Mouse (Mus musculus): ENCODE data around the gene Zfand2a. TPM values are rescaled to one million over a fixed set of nuclear protein-coding genes. Genes with fewer than 3 reads are reported as not detected.
A peak's percentile ranks its signal among the peaks of the same experiment; 100 is the strongest.

Zfand2a gene
- polyA plus RNA-seq, 1 experiment from 2014 or later, result 14.2 TPM

DNA sequence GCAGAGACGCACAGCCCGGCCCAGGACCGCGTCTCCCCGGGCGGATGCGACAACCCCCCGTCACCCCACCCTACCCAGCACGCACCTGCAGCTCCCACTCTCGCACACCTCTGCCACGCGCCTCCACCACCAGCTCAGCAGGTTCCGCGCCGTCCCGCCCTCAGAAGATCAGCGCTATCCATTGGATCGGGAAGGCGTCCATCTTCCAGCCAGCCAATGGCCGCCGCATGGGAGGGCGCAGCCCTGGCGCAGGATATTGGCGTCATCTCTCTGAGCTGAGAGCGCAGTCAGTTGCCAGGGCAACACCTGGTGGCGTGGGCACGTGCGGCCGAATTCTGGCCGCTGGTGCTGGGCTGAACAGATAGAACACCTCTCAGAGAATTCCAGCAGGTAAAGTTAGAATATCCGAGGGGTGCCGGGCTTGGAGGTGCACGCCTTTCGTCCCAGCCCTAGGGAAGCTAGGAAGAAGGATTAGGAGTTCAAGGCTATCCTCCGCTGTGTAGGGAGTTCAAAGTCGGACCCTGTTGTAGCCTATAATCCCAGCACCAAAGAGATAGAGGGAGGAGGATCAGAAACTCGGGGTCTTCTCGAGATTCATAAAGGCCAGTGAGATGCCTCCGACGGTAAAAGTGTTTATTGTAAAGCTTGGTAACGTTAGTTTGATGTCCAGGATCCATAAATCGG lies 23.8 kb downstream of the Zfand2a start, which contains the start of gene 3110082I17Rik:
TSS of gene 3110082I17Rik (minus strand) at position 144 of the 684 bp plus-strand sequence.
- peak; percentile 99 for ATAC-seq (replicated peaks)
- no peaks in the 10 kb centered on the region for H3K36me3 ChIP-seq
- no peaks in the 10 kb centered on the region for H3K9me3 ChIP-seq
- H3K27me3 ChIP-seq, result no peaks in the 10 kb centered on the region
- peak within 1 kb of the TSS; percentile 64 for H3K9ac ChIP-seq (replicated peaks)
- peak within 1 kb of the TSS; percentile 79 for H3K4me2 ChIP-seq (replicated peaks)
- no peak within 1 kb of the TSS for H3K27ac ChIP-seq (replicated peaks)
- peaks cover 18% of the 10 kb centered on the region for H3K4me1 ChIP-seq
- peak within 1 kb of the TSS; percentile 87 for H3K4me3 ChIP-seq
- WGBS, result 2% methylated on average over 42 of the region's 42 CpGs

DNA sequence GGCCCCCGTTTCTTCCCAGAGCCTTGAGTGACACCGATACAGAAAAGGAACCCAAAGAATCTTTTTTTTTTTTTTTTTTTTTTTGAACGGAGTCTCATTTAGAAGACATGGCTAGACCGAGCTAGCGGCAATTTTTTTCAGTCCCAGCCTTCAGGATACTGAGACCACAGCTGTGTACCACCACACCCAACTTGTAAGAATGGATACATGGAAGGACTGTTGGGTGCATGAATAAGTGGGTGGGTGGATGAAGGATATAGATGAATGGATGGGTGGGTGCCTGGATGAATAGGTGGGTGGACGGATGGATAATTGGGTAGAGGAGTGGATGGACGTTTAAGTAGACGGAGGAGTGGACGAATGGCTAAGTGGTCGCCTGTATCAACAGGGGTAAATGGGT lies 24.4 kb downstream of the Zfand2a start:
- Histone ChIP-seq H3K4me2 (replicated peaks) (peak overlapping the region; percentile 79), H3K9ac (replicated peaks) (peak overlapping the region; percentile 64), H3K27me3 (no peaks in the 10 kb centered on the region), H3K36me3 (peaks cover 4% of the 10 kb centered on the region; the same call in 1 of the 2 replicates), H3K9me3 (no peaks in the 10 kb centered on the region), H3K27ac (replicated peaks) (no peak overlapping the region), H3K4me1 (peaks cover 18% of the 10 kb centered on the region), H3K4me3 (peak overlapping the region; percentile 87)
- no peak; the same call in 1 of the 2 replicates for ATAC-seq (replicated peaks)
- 7% methylated on average over 10 of the region's 10 CpGs for WGBS

- Histone ChIP-seq H3K36me3 (peaks cover 4% of the 10 kb centered on the region), H3K4me3 (no peak overlapping the region), H3K4me2 (replicated peaks) (no peak overlapping the region), H3K9ac (replicated peaks) (no peak overlapping the region), H3K27me3 (no peaks in the 10 kb centered on the region), H3K9me3 (no peaks in the 10 kb centered on the region), H3K27ac (replicated peaks) (no peak overlapping the region), H3K4me1 (peaks cover 18% of the 10 kb centered on the region)
- 89% methylated on average over 8 of the region's 8 CpGs for WGBS
- no peak for ATAC-seq (replicated peaks)
These were observed 27.1 kb downstream of the Zfand2a start for GRCm38 (mm10) chr5:139457241-139457640.

DNA sequence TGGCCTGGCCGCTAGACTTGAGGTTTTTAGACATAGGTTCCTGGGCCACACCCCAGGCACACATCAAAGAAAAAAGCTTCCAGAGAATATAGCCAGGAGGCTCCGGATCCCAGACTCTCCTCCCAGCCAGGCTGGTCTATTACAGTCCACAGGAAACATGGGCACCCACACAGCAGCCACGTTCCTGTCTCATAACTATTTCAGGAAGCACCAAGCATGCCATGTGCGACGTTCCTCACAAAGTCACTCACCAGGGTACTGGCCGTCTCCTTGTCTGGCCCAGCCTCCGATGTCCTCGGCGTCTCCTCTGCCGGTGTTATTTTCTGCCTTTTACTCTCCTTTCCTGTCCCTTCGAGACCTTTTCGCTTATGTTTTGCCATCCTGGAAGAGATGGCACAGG lies 29.2 kb downstream of the Zfand2a start:
- H3K4me2 ChIP-seq (replicated peaks), result no peak overlapping the region
- no peak overlapping the region for H3K27ac ChIP-seq (replicated peaks)
- peaks cover 14% of the 10 kb centered on the region for H3K4me1 ChIP-seq
- H3K9me3 ChIP-seq, result no peaks in the 10 kb centered on the region
- H3K27me3 ChIP-seq, result no peaks in the 10 kb centered on the region
- peaks cover 4% of the 10 kb centered on the region for H3K36me3 ChIP-seq
- WGBS, result 94% methylated on average over 12 of the region's 12 CpGs
- H3K9ac ChIP-seq (replicated peaks), result no peak overlapping the region
- no peak overlapping the region for H3K4me3 ChIP-seq
- no peak for ATAC-seq (replicated peaks)

DNA sequence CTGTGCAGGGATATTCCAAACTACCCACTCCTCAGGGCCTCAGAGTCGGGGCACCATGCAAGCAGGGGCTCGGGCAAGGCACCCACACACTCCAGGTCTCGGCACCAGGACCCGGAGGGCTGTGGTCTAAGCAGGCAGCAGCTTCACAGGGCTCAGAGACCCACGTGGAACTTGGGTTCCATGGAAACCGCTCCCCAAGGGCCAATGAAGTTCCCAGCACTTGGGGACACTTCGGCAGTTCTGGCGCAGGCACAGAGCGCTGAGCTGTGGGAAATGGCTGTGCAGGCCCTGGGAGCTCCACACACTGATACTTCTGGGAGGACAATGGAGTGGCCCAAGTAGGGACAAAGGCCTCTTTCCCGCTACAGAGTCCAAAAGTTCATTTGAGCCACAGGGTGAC lies 31.3 kb downstream of the Zfand2a start:
- peaks cover 13% of the 10 kb centered on the region for H3K4me1 ChIP-seq
- ATAC-seq (replicated peaks), result no peak
- no peak overlapping the region for H3K4me2 ChIP-seq (replicated peaks)
- peaks cover 4% of the 10 kb centered on the region for H3K36me3 ChIP-seq
- H3K9ac ChIP-seq (replicated peaks), result no peak overlapping the region
- WGBS, result 90% methylated on average over 10 of the region's 10 CpGs
- H3K27me3 ChIP-seq, result no peaks in the 10 kb centered on the region
- H3K9me3 ChIP-seq, result no peaks in the 10 kb centered on the region
- no peak overlapping the region for H3K4me3 ChIP-seq
- no peak overlapping the region for H3K27ac ChIP-seq (replicated peaks)

DNA sequence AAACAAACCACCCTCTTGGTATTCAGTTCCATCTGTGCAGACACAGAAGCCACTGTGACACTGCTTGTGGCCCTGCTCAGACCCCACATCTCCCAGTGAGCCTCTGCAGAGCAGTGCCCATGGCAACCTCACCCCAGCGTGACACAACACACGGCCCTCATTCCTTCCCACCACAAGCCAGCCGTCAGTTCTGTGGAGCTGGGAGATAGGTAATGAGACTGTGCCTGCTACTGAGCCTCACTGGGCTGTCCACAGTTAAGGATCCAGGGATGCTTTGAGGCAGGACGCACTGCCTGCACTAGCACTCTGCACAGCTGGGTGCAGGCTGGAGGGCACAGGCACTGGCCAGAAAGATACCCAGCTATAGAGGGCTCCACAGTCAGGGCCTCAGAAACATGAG lies 34.4 kb downstream of the Zfand2a start:
- Histone ChIP-seq H3K4me1 (peaks cover 13% of the 10 kb centered on the region), H3K27me3 (no peaks in the 10 kb centered on the region), H3K9ac (replicated peaks) (0 out of 2 replicates have a peak overlapping the region, but pooled peaks have one; percentile 20), H3K9me3 (no peaks in the 10 kb centered on the region), H3K4me2 (replicated peaks) (no peak overlapping the region), H3K4me3 (no peak overlapping the region), H3K27ac (replicated peaks) (peak overlapping the region; percentile 21; the same call in 1 of the 2 replicates), H3K36me3 (no peaks in the 10 kb centered on the region; the same call in none of the 2 replicates)
- 57% methylated on average over 4 of the region's 4 CpGs for WGBS
- ATAC-seq (replicated peaks), result no peak

- Histone ChIP-seq H3K36me3 (no peaks in the 10 kb centered on the region; the same call in 1 of the 2 replicates), H3K4me2 (replicated peaks) (no peak overlapping the region), H3K9ac (replicated peaks) (no peak overlapping the region), H3K27ac (replicated peaks) (peak overlapping the region; percentile 21; the same call in 1 of the 2 replicates), H3K4me3 (no peak overlapping the region), H3K9me3 (no peaks in the 10 kb centered on the region), H3K4me1 (peaks cover 13% of the 10 kb centered on the region), H3K27me3 (no peaks in the 10 kb centered on the region)
- 42% methylated on average over 5 of the region's 5 CpGs for WGBS
- no peak for ATAC-seq (replicated peaks)
These were observed 35.1 kb downstream of the Zfand2a start for GRCm38 (mm10) chr5:139449161-139449791.

DNA sequence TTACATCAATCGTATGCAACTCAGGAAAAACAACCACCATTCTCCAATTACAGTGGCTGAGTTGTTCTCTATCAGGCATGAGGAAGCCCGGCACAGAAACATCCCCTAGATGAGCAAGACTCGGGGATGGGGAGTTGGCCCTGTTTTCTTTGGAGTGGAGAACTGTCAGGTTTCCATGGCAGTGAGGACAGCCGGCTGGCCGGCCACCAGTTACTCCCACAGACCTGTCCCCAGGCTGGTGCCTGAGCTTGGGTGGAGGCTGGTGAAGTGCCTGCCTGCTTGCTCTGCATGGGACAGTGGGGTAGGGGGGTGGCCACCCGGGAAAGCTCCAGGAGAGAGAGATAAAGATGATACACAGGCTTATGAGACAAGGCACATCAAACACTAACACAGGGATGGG lies 36.3 kb downstream of the Zfand2a start:
- H3K4me3 ChIP-seq, result no peak overlapping the region
- no peak overlapping the region for H3K4me2 ChIP-seq (replicated peaks)
- H3K9ac ChIP-seq (replicated peaks), result no peak overlapping the region
- H3K27ac ChIP-seq (replicated peaks), result no peak overlapping the region
- H3K36me3 ChIP-seq, result no peaks in the 10 kb centered on the region
- H3K4me1 ChIP-seq, result peaks cover 13% of the 10 kb centered on the region
- WGBS, result 75% methylated on average over 6 of the region's 6 CpGs
- no peaks in the 10 kb centered on the region for H3K9me3 ChIP-seq
- no peaks in the 10 kb centered on the region for H3K27me3 ChIP-seq
- no peak for ATAC-seq (replicated peaks)

GRCm38 (mm10) chr5:139445258-139445657 lies 39.1 kb downstream of the Zfand2a start:
- Histone ChIP-seq H3K27me3 (no peaks in the 10 kb centered on the region), H3K4me3 (no peak overlapping the region), H3K9ac (replicated peaks) (no peak overlapping the region), H3K4me1 (peaks cover 21% of the 10 kb centered on the region), H3K9me3 (no peaks in the 10 kb centered on the region), H3K27ac (replicated peaks) (no peak overlapping the region), H3K36me3 (no peaks in the 10 kb centered on the region), H3K4me2 (replicated peaks) (no peak overlapping the region)
- 88% methylated on average over 8 of the region's 8 CpGs for WGBS
- no peak for ATAC-seq (replicated peaks)

- Histone ChIP-seq H3K4me2 (replicated peaks) (no peak overlapping the region), H3K9ac (replicated peaks) (no peak overlapping the region), H3K27me3 (no peaks in the 10 kb centered on the region), H3K36me3 (no peaks in the 10 kb centered on the region), H3K27ac (replicated peaks) (peak overlapping the region; percentile 49; the same call in 1 of the 2 replicates), H3K4me1 (peaks cover 19% of the 10 kb centered on the region), H3K9me3 (no peaks in the 10 kb centered on the region), H3K4me3 (no peak overlapping the region)
- WGBS, result 79% methylated on average over 4 of the region's 4 CpGs
- ATAC-seq (replicated peaks), result no peak
These were observed 41.4 kb downstream of the Zfand2a start for GRCm38 (mm10) chr5:139442962-139443361.

DNA sequence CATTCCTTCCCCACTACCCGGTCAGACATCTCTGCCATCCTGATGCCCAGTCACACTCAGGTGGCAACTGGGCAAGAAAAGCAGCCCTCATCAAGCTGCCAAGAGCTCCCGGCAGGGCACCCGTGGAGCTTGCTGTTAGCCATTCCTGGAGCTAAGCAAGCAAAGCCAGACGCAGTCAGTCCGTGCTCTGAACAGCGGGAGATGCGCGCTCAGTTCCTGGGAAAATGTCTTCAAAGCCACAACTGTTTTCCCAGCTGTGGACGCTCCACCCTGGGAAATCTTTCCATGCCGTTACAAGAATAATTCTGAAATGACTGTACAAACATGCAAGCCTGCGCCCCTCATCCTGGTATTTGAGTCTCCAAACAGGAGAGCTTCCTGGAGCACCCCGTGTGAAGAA lies 41.9 kb downstream of the Zfand2a start:
- H3K9ac ChIP-seq (replicated peaks), result no peak overlapping the region
- no peak overlapping the region for H3K4me2 ChIP-seq (replicated peaks)
- no peaks in the 10 kb centered on the region for H3K36me3 ChIP-seq
- WGBS, result 88% methylated on average over 12 of the region's 12 CpGs
- H3K27ac ChIP-seq (replicated peaks), result peak overlapping the region; percentile 49; the same call in 1 of the 2 replicates
- H3K9me3 ChIP-seq, result no peaks in the 10 kb centered on the region
- ATAC-seq (replicated peaks), result no peak
- H3K4me1 ChIP-seq, result peaks cover 21% of the 10 kb centered on the region
- no peak overlapping the region for H3K4me3 ChIP-seq
- no peaks in the 10 kb centered on the region for H3K27me3 ChIP-seq

GRCm38 (mm10) chr5:139441726-139442018 lies 42.7 kb downstream of the Zfand2a start:
- no peaks in the 10 kb centered on the region for H3K9me3 ChIP-seq
- 97% methylated on average over 2 of the region's 2 CpGs for WGBS
- no peak for ATAC-seq (replicated peaks)
- peak overlapping the region; percentile 33; the same call in 1 of the 2 replicates for H3K27ac ChIP-seq (replicated peaks)
- peaks cover 21% of the 10 kb centered on the region for H3K4me1 ChIP-seq
- no peaks in the 10 kb centered on the region for H3K36me3 ChIP-seq
- no peak overlapping the region for H3K4me3 ChIP-seq
- H3K4me2 ChIP-seq (replicated peaks), result no peak overlapping the region
- H3K27me3 ChIP-seq, result no peaks in the 10 kb centered on the region
- H3K9ac ChIP-seq (replicated peaks), result no peak overlapping the region

All from forebrain, embryonic 15.5 days (tissue).